ENCODE assay signal across 10 mouse cellular contexts in the genomic region with DNA sequence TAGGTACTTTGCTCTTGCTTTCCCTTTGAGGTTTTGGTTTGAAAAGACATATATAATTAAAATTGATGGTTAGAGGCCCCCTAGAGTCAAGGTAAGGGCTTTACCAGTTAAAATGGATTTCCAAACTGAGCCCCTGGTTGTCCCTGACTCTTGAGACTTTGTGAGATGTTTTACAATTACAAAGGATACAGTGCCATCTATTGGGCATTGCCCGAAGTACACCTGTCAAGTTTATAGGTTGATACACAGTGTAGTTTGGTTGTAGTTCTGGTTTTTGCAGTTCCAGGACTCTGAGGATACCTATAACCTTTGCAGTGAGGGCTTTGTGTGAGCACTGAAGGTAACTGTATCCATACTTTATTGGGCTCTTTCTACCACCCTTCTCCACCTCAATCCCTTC. TPM values are rescaled to one million over a fixed set of nuclear protein-coding genes. Genes with fewer than 3 reads are reported as not detected.
DNase-seq lines count a peak whose midpoint lies in the region; ATAC-seq and TF ChIP-seq lines count a peak whose summit lies in the region.
"Had no signal": no experiment of that assay in that cellular context is flagged by ENCODE, and none has a peak within 500 bp of the region (broad histone marks: within the 10 kb centered on the region; RNA-seq: fewer than 3 reads in every experiment).

No protein-coding gene starts in this region.

- no peak overlapping the region for H3K27ac ChIP-seq in forebrain, embryonic 15.5 days (replicated peaks)
- no peak overlapping the region for H3K27ac ChIP-seq in kidney, adult 2 months (ENCODE audit: insufficient read depth, low read depth, low read length)
- H3K27ac ChIP-seq in liver, adult 2 months (replicated peaks; ENCODE audit: insufficient read depth, low read depth, low read length), result no peak overlapping the region
- H3K27ac ChIP-seq: midbrain, embryonic 12.5 days had no signal

- ATAC-seq in forebrain, embryonic 15.5 days (replicated peaks), result 0 out of 2 replicates have a peak, but pooled peaks have one; percentile 38

- no peaks in the 10 kb centered on the region for H3K9me3 ChIP-seq in forebrain, embryonic 15.5 days
- H3K9me3 ChIP-seq: midbrain, embryonic 12.5 days had no signal

- 0 out of 2 replicates have a peak, but pooled peaks have one; percentile 13 for TF ChIP-seq CTCF in kidney, adult 2 months (conservative IDR thresholded peaks at IDR 0.05; ENCODE audit: insufficient read depth, insufficient read length, low read depth, low read length)
- TF ChIP-seq CTCF in liver, adult 2 months (IDR thresholded peaks at IDR 0.05; ENCODE audit: low read depth, low read length), result peak; percentile 30

- H3K27me3 ChIP-seq in forebrain, embryonic 15.5 days, result no peaks in the 10 kb centered on the region
- H3K27me3 ChIP-seq in kidney, adult 2 months (replicated peaks; ENCODE audit: control insufficient read depth, insufficient read depth, low read length), result no peaks in the 10 kb centered on the region
- no peaks in the 10 kb centered on the region for H3K27me3 ChIP-seq in liver, adult 2 months (ENCODE audit: control insufficient read depth, insufficient read depth, low read length)
- H3K27me3 ChIP-seq: midbrain, embryonic 12.5 days had no signal

- peaks cover 6% of the 10 kb centered on the region for H3K36me3 ChIP-seq in forebrain, embryonic 15.5 days
- H3K36me3 ChIP-seq in kidney, adult 2 months (ENCODE audit: control insufficient read depth, insufficient read depth, low read length), result peaks cover 3% of the 10 kb centered on the region; the same call in 1 of the 2 replicates
- peaks cover 4% of the 10 kb centered on the region for H3K36me3 ChIP-seq in liver, adult 2 months (ENCODE audit: control insufficient read depth, insufficient read depth, low read length)

- no peak overlapping the region for H3K4me2 ChIP-seq in forebrain, embryonic 15.5 days (replicated peaks)
- H3K4me2 ChIP-seq: midbrain, embryonic 12.5 days had no signal

- peak; percentile 84 for DNase-seq in testis, postnatal 10 days (ENCODE audit: low spot score)
- DNase-seq in testis, postnatal 14 days (ENCODE audit: low spot score), result no peak
- DNase-seq in brain, embryonic 18.5 days (ENCODE audit: low read depth, low spot score), result peak; percentile 32
- peak; percentile 81 for DNase-seq in kidney, adult 2 months
- DNase-seq in liver, adult 2 months (ENCODE audit: extremely low read depth, low read depth, low spot score), result peak; percentile 56
- DNase-seq in retina, postnatal 1 day, result peak; percentile 82
- peak; percentile 21 to 63 for DNase-seq in urinary bladder, postnatal 4 days (ENCODE audit: low spot score in 2 of 2)

- H3K79me2 ChIP-seq in liver, adult 2 months (ENCODE audit: control insufficient read depth, insufficient read depth, low read length), result peaks cover 27% of the 10 kb centered on the region

- 10% methylated on average over 1 of the region's 1 CpGs for WGBS in forebrain, embryonic 15.5 days
- 9% methylated on average over 1 of the region's 1 CpGs for WGBS in kidney, adult 2 months
- 0% methylated on average over 1 of the region's 1 CpGs for whole genome bisulfite sequencing in liver, adult 2 months

- no peak overlapping the region for H3K9ac ChIP-seq in forebrain, embryonic 15.5 days (replicated peaks)
- H3K9ac ChIP-seq in liver, adult 2 months (ENCODE audit: low read depth, low read length), result no peak overlapping the region
- H3K9ac ChIP-seq: midbrain, embryonic 12.5 days had no signal

- H3K4me1 ChIP-seq in forebrain, embryonic 15.5 days, result peaks cover 14% of the 10 kb centered on the region
- peaks cover 9% of the 10 kb centered on the region for H3K4me1 ChIP-seq in kidney, adult 2 months (ENCODE audit: control insufficient read depth, insufficient read depth, low read length)
- H3K4me1 ChIP-seq in liver, adult 2 months (ENCODE audit: control insufficient read depth, insufficient read depth, low read length), result peaks cover 11% of the 10 kb centered on the region; the same call in 1 of the 2 replicates
- H3K4me1 ChIP-seq: midbrain, embryonic 12.5 days had no signal

- no peak overlapping the region for H3K4me3 ChIP-seq in forebrain, embryonic 15.5 days
- H3K4me3 ChIP-seq in kidney, adult 2 months (ENCODE audit: insufficient read depth, low read depth, low read length), result no peak overlapping the region
- H3K4me3 ChIP-seq in liver, adult 2 months (ENCODE audit: insufficient read depth, low read depth, low read length), result no peak overlapping the region
- H3K4me3 ChIP-seq: erythroblast, embryonic 14.5 days; midbrain, embryonic 12.5 days had no signal

- no peak for TF ChIP-seq POLR2A in kidney, adult 2 months (IDR thresholded peaks at IDR 0.05; ENCODE audit: low read depth, low read length)
- TF ChIP-seq POLR2A in liver, adult 2 months (IDR thresholded peaks at IDR 0.05; ENCODE audit: extremely low read depth, insufficient read depth, low read length), result no peak

RNA-seq across cellular contexts. Expression of a gene that starts 12.0 kb away (rescaled TPM):
- 24.7 and 26.5 TPM in 2 replicates for polyA plus RNA-seq in forebrain, embryonic 15.5 days (2015; fragmentation: Nextera tagmentation; extraction: Ambion mirVana)
- polyA plus RNA-seq in kidney, adult 2 months (2012; rRNA removed), result 19.7 and 21.0 TPM in 2 replicates
- 6.3 and 6.8 TPM in 2 replicates for total RNA-seq in liver, adult 2 months (2014; rRNA removed)
- 6.4 and 9.9 TPM in 2 replicates for polyA plus RNA-seq in liver, adult 2 months (2012; rRNA removed)

RNA-seq across cellular contexts. Expression of a gene that starts 37.4 kb away (rescaled TPM):
- polyA plus RNA-seq in forebrain, embryonic 15.5 days (2015; fragmentation: Nextera tagmentation; extraction: Ambion mirVana), result 380 and 393 TPM in 2 replicates
- polyA plus RNA-seq in kidney, adult 2 months (2012; rRNA removed), result 235 and 307 TPM in 2 replicates
- total RNA-seq in liver, adult 2 months (2014; rRNA removed), result 246 and 264 TPM in 2 replicates
- polyA plus RNA-seq in liver, adult 2 months (2012; rRNA removed), result 266 and 271 TPM in 2 replicates
